Mouse (Mus musculus): ENCODE results near the gene Kat6b. TPM values are rescaled to one million over a fixed set of nuclear protein-coding genes. Genes with fewer than 3 reads are reported as not detected.
A peak's percentile ranks its signal among the peaks of the same experiment; 100 is the strongest.

Kat6b gene
- polyA plus RNA-seq, 1 experiment from 2014 or later: 34.6 TPM

DNA sequence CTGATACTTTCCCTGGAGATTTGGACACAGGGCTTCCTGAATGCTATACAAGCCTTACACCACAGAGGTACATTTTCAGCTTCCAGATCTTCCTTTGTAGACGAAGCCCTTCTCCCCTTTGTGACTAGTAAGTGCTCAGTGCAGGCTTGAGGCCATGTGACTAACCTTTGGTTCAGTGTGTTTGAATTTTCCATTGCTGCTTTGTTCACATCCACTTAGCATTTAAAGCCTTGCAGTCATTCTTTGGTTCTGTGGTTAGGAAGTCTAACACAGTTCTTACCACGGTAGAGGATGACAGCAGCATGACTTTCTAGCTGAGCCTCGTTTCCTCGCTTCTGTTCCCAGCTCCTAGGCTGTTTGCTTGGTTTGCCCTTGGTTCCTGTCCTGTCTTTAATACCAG lies 44.4 kb downstream of the Kat6b start:
- Histone ChIP-seq H3K4me2 (ENCODE audit: low read length) (no peak overlapping the region), H3K4me3 (replicated peaks; ENCODE audit: low read length) (no peak overlapping the region), H3K36me3 (ENCODE audit: control insufficient read depth, insufficient read depth) (no peaks in the 10 kb centered on the region), H3K27ac (ENCODE audit: low read length) (no peak overlapping the region), H3K9me3 (ENCODE audit: control insufficient read depth, low read length) (no peaks in the 10 kb centered on the region), H3K9ac (replicated peaks; ENCODE audit: low read depth, low read length) (no peak overlapping the region), H3K27me3 (replicated peaks; ENCODE audit: control insufficient read depth, insufficient read depth, low read length) (no peaks in the 10 kb centered on the region), H3K4me1 (replicated peaks; ENCODE audit: control insufficient read depth, insufficient read depth, low read length) (peaks cover 32% of the 10 kb centered on the region)
- no peak for ATAC-seq
- WGBS: 44% methylated on average over 4 of the region's 4 CpGs

- Histone ChIP-seq H3K9ac (replicated peaks; ENCODE audit: low read depth, low read length) (no peak overlapping the region), H3K9me3 (ENCODE audit: control insufficient read depth, low read length) (no peaks in the 10 kb centered on the region), H3K4me3 (replicated peaks; ENCODE audit: low read length) (no peak overlapping the region), H3K4me1 (replicated peaks; ENCODE audit: control insufficient read depth, insufficient read depth, low read length) (peaks cover 37% of the 10 kb centered on the region), H3K27me3 (replicated peaks; ENCODE audit: control insufficient read depth, insufficient read depth, low read length) (no peaks in the 10 kb centered on the region), H3K27ac (ENCODE audit: low read length) (peak overlapping the region; percentile 75), H3K4me2 (ENCODE audit: low read length) (no peak overlapping the region), H3K36me3 (ENCODE audit: control insufficient read depth, insufficient read depth) (no peaks in the 10 kb centered on the region)
- 15% methylated on average over 4 of the region's 4 CpGs for WGBS
- ATAC-seq: no peak
Observed at GRCm38 (mm10) chr14:21533566-21533965, 52.3 kb downstream of the Kat6b start.

- Histone ChIP-seq H3K4me3 (replicated peaks; ENCODE audit: low read length) (peak overlapping the region; percentile 14), H3K9ac (replicated peaks; ENCODE audit: low read depth, low read length) (no peak overlapping the region), H3K27ac (ENCODE audit: low read length) (peak overlapping the region; percentile 89), H3K9me3 (ENCODE audit: control insufficient read depth, low read length) (no peaks in the 10 kb centered on the region), H3K4me1 (replicated peaks; ENCODE audit: control insufficient read depth, insufficient read depth, low read length) (peaks cover 34% of the 10 kb centered on the region), H3K27me3 (replicated peaks; ENCODE audit: control insufficient read depth, insufficient read depth, low read length) (no peaks in the 10 kb centered on the region), H3K4me2 (ENCODE audit: low read length) (peak overlapping the region; percentile 38), H3K36me3 (ENCODE audit: control insufficient read depth, insufficient read depth) (no peaks in the 10 kb centered on the region)
- WGBS: 33% methylated on average over 2 of the region's 2 CpGs
- ATAC-seq: peak; percentile 76
Observed at GRCm38 (mm10) chr14:21534066-21534465, 52.8 kb downstream of the Kat6b start.

GRCm38 (mm10) chr14:21534542-21535272 lies 53.5 kb downstream of the Kat6b start:
- peak; percentile 76 for ATAC-seq
- Histone ChIP-seq H3K9me3 (ENCODE audit: control insufficient read depth, low read length) (no peaks in the 10 kb centered on the region), H3K4me2 (ENCODE audit: low read length) (peak overlapping the region; percentile 38), H3K36me3 (ENCODE audit: control insufficient read depth, insufficient read depth) (no peaks in the 10 kb centered on the region), H3K9ac (replicated peaks; ENCODE audit: low read depth, low read length) (no peak overlapping the region), H3K4me3 (replicated peaks; ENCODE audit: low read length) (peak overlapping the region; percentile 14), H3K27ac (ENCODE audit: low read length) (peak overlapping the region; percentile 89), H3K27me3 (replicated peaks; ENCODE audit: control insufficient read depth, insufficient read depth, low read length) (no peaks in the 10 kb centered on the region), H3K4me1 (replicated peaks; ENCODE audit: control insufficient read depth, insufficient read depth, low read length) (peaks cover 34% of the 10 kb centered on the region)
- 40% methylated on average over 11 of the region's 11 CpGs for WGBS

- Histone ChIP-seq H3K4me3 (replicated peaks; ENCODE audit: low read length) (no peak overlapping the region), H3K9ac (replicated peaks; ENCODE audit: low read depth, low read length) (no peak overlapping the region), H3K36me3 (ENCODE audit: control insufficient read depth, insufficient read depth) (no peaks in the 10 kb centered on the region), H3K4me2 (ENCODE audit: low read length) (no peak overlapping the region), H3K9me3 (ENCODE audit: control insufficient read depth, low read length) (no peaks in the 10 kb centered on the region), H3K27ac (ENCODE audit: low read length) (no peak overlapping the region), H3K4me1 (replicated peaks; ENCODE audit: control insufficient read depth, insufficient read depth, low read length) (peaks cover 34% of the 10 kb centered on the region), H3K27me3 (replicated peaks; ENCODE audit: control insufficient read depth, insufficient read depth, low read length) (no peaks in the 10 kb centered on the region)
- no peak for ATAC-seq
- 80% methylated on average over 11 of the region's 11 CpGs for WGBS
Observed at GRCm38 (mm10) chr14:21536485-21537181, 55.4 kb downstream of the Kat6b start.

GRCm38 (mm10) chr14:21537838-21538237 lies 56.6 kb downstream of the Kat6b start:
- H3K27me3 ChIP-seq (replicated peaks; ENCODE audit: control insufficient read depth, insufficient read depth, low read length): no peaks in the 10 kb centered on the region

DNA sequence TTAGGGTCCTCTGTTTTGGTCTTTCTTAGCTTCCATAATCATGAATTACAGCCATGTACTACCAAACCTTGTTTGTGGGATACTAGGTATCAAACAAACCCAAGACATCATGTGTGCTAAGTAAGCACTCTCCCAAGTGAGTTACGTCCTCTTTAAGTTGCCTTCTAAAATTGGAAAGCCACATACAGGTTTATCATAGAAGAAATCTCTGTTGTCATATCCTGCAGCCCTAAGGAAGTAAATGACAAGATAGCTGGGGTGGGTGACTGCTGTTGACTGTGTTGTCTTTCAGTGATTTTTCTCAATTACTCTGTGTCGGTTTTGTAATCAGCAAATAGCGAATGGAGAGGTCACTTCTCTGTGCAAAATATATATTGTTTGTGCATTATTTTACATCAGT lies 58.5 kb downstream of the Kat6b start:
- Histone ChIP-seq H3K4me2 (ENCODE audit: low read length) (no peak overlapping the region), H3K27me3 (replicated peaks; ENCODE audit: control insufficient read depth, insufficient read depth, low read length) (no peaks in the 10 kb centered on the region), H3K36me3 (ENCODE audit: control insufficient read depth, insufficient read depth) (peaks cover 5% of the 10 kb centered on the region), H3K4me1 (replicated peaks; ENCODE audit: control insufficient read depth, insufficient read depth, low read length) (peaks cover 14% of the 10 kb centered on the region), H3K9ac (replicated peaks; ENCODE audit: low read depth, low read length) (no peak overlapping the region), H3K9me3 (ENCODE audit: control insufficient read depth, low read length) (peaks cover 4% of the 10 kb centered on the region), H3K27ac (ENCODE audit: low read length) (no peak overlapping the region), H3K4me3 (replicated peaks; ENCODE audit: low read length) (no peak overlapping the region)
- no peak for ATAC-seq
- 93% methylated on average over 3 of the region's 3 CpGs for WGBS

More at GRCm38 (mm10) chr14:21537838-21538237, 56.6 kb downstream of the Kat6b start:
- peaks cover 4% of the 10 kb centered on the region for H3K9me3 ChIP-seq (ENCODE audit: control insufficient read depth, low read length)
- H3K9ac ChIP-seq (replicated peaks; ENCODE audit: low read depth, low read length): no peak overlapping the region
- no peak overlapping the region for H3K27ac ChIP-seq (ENCODE audit: low read length)
- WGBS: 76% methylated on average over 3 of the region's 3 CpGs
- ATAC-seq: no peak
- H3K4me3 ChIP-seq (replicated peaks; ENCODE audit: low read length): no peak overlapping the region
- peaks cover 28% of the 10 kb centered on the region for H3K4me1 ChIP-seq (replicated peaks; ENCODE audit: control insufficient read depth, insufficient read depth, low read length)
- H3K4me2 ChIP-seq (ENCODE audit: low read length): no peak overlapping the region
- H3K36me3 ChIP-seq (ENCODE audit: control insufficient read depth, insufficient read depth): peaks cover 5% of the 10 kb centered on the region

DNA sequence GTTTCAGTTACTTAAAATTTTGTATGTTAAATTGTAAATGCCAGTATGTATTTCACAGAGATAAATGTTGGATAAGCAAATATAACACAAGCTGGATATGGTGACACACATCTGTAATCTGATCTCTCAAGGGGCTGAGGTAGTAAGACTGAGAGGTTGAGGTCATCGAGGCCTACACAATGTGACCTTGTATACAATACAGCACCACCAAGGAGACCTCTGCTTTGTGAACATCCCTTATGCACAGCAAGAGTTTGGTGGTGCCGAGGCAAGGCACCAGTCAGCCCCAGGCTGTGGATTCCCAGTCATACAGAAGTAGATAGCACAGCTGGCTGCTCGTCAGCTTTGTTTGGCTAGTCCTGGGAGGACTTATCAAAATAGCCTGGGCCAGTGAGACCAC lies 59.1 kb downstream of the Kat6b start:
- H3K9me3 ChIP-seq (ENCODE audit: control insufficient read depth, low read length): peaks cover 4% of the 10 kb centered on the region
- H3K4me3 ChIP-seq (replicated peaks; ENCODE audit: low read length): no peak overlapping the region
- peaks cover 5% of the 10 kb centered on the region for H3K36me3 ChIP-seq (ENCODE audit: control insufficient read depth, insufficient read depth)
- no peak overlapping the region for H3K9ac ChIP-seq (replicated peaks; ENCODE audit: low read depth, low read length)
- H3K27me3 ChIP-seq (replicated peaks; ENCODE audit: control insufficient read depth, insufficient read depth, low read length): no peaks in the 10 kb centered on the region
- no peak overlapping the region for H3K27ac ChIP-seq (ENCODE audit: low read length)
- peaks cover 16% of the 10 kb centered on the region for H3K4me1 ChIP-seq (replicated peaks; ENCODE audit: control insufficient read depth, insufficient read depth, low read length)
- no peak for ATAC-seq
- 79% methylated on average over 3 of the region's 3 CpGs for WGBS
- H3K4me2 ChIP-seq (ENCODE audit: low read length): no peak overlapping the region

GRCm38 (mm10) chr14:21545529-21545928 lies 64.3 kb downstream of the Kat6b start:
- Histone ChIP-seq H3K9me3 (ENCODE audit: control insufficient read depth, low read length) (peaks cover 4% of the 10 kb centered on the region), H3K36me3 (ENCODE audit: control insufficient read depth, insufficient read depth) (peaks cover 5% of the 10 kb centered on the region), H3K27ac (ENCODE audit: low read length) (no peak overlapping the region), H3K27me3 (replicated peaks; ENCODE audit: control insufficient read depth, insufficient read depth, low read length) (no peaks in the 10 kb centered on the region), H3K9ac (replicated peaks; ENCODE audit: low read depth, low read length) (no peak overlapping the region), H3K4me1 (replicated peaks; ENCODE audit: control insufficient read depth, insufficient read depth, low read length) (peaks cover 42% of the 10 kb centered on the region), H3K4me2 (ENCODE audit: low read length) (no peak overlapping the region), H3K4me3 (replicated peaks; ENCODE audit: low read length) (no peak overlapping the region)
- 70% methylated on average over 4 of the region's 4 CpGs for WGBS
- ATAC-seq: no peak
